Mouse (Mus musculus) spleen, adult 18-20 months (tissue): ENCODE results near the gene Impdh1.
"Not testable (repeated sequence)": the region's sequence is repeated elsewhere in the genome, so short reads cannot be mapped to it uniquely, and the experiment has no call there.

ENCODE experiments used
- DNase-seq, 2 experiments: peaks; one replicate each; pipeline ENCODE4 v3.0.0; 2022; ENCODE audit warnings: mixed read lengths in 2 of 2

Gene Impdh1

DNA sequence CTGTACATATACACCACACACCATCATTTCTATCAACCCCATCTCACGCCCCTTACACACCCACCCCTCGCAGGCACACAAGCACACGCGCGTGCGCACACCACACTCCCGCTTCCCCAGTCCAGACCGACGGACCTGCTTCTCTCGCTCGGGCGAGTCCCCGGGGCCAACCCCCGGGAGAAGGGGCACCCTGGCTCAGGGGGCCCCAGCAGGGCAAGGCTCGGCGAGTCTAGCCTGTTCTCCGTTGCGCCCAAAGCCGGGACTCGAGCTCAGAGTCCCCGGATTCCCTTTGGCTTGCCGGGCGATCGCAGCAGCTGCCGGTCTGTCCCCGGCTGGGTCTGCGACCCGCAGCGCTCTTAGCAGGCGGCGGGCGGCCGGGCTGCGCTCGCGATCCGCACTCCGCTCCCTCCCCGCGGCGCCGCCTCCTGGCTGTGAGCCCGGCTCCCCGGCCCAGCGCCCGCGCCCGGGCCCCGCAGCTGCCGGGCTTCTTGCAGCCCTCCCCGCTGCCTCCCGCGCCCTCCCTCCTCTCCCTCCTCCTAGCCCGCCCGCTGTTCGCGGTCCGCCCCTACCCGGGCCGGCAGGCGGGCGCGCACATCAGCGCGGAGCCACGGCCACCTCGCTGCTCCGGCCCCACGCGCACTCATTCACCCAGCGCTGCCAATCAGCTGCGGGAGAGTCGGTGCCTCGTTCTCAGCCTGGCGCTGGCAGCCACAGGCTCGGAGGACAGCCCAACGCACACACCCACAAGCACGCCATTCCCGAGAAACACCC lies 37.1 kb downstream of the Impdh1 start, which contains the start of gene Prrt4:
Gene Prrt4 (minus strand): TSS at position 697 of the 771 bp plus-strand sequence.
- DNase-seq: no peak

DNA sequence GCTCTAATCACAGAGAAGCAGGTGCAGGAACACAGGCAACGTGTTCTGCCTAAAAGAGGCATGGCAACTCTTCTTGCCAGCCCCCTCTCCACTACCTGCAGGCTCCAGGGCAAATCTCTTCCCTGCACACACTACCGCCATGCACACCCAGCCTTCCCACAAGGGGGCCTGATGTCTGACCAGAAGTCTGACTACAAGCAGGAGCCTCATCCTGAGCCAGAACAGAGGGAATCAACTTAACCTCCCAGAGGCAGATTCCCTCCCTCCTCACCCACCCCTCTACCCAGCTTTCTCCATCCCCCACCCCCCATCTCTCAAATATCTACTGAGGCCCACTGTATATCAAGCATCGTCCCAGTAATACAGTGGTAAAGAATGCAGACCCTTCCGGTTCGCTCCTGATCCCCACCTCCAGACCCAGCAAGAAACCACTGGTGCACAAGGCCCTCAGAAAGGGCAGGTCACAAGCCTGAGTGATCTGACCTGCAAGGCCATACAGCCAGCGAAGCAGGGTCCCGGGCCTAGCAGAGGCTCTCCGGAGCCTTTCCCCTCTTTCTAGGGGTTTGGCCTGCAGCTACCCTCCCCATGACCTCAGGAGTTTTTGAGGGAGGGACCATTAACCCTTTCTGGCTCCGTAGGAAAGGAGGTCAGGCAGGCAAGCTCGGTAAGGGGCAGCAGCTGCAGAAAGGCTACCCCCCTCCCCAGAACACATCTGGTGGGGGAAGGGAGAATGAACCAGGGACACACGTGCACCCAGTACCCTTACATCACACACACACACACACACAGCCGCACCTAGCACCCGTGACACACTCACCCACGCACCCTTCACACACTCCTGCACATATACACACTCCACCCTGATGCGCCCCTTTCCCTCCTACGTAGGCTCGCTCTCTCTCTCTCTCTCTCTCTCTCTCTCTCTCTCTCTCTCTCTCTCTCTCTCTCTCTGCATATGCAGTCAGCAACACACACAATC lies 38.0 kb downstream of the Impdh1 start:
- DNase-seq: no peak

DNA sequence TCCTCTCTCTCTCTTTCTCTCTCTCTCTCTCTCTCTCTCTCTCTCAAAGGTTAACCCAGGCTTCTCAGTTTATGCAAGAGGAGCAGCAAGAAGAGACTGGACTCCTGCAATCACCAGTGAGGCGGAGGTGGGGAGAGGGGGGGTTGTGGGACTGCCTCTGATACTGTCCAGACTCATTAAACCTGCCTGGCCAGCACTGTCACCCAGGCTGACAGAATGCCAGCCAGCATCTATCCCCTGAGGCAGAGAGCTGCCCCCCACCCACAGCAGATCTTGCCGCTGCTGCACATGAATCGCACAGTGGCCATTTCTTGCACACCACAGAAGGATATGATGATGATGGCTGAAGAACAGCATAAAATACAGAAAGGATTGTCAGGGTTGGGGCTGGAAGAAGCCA lies 41.1 kb downstream of the Impdh1 start:
- no peak for DNase-seq

DNA sequence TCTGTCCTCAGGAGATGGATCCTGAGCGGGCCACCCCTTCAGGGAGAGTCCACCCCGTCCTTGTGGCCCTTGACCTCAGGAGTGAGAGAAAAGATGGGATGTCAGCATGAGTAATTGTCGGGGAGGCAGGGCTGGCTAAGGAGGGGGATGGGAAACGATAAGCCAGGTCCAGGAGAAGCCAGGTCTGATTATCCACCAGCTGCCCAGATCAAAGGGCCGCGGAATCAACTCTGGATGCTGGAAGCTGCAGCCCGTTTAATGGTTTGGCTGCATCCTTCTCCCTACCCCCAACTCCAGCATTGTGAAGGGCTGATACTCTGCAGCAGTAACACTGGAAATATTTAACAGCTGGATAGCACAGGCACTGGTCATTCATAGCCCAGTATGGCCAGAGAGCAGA lies 41.8 kb downstream of the Impdh1 start:
- DNase-seq: no peak

DNA sequence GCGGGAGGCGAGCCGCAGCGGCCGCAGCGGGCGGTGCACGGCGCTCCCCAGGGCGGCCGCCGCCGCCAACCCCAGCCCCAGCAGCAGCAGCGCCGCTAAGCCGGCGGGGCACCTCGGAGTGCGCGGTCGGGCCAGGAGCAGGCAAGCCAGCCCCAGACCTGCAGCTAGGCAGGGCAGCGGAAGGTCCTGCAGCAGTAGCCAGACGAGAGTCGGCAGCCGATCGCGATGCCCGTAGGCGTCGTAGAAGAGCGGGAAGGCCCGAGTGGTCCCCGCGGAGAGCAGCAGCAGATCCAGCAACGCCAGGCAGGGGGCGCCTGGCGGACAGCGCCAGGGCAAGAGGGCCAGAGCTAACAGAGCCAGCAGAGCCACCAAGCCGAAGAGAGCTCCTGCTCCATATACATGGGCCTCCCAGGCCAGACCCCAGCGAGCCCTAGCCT lies 45.2 kb downstream of the Impdh1 start:
- peak; percentile 58 to 76 for DNase-seq

DNA sequence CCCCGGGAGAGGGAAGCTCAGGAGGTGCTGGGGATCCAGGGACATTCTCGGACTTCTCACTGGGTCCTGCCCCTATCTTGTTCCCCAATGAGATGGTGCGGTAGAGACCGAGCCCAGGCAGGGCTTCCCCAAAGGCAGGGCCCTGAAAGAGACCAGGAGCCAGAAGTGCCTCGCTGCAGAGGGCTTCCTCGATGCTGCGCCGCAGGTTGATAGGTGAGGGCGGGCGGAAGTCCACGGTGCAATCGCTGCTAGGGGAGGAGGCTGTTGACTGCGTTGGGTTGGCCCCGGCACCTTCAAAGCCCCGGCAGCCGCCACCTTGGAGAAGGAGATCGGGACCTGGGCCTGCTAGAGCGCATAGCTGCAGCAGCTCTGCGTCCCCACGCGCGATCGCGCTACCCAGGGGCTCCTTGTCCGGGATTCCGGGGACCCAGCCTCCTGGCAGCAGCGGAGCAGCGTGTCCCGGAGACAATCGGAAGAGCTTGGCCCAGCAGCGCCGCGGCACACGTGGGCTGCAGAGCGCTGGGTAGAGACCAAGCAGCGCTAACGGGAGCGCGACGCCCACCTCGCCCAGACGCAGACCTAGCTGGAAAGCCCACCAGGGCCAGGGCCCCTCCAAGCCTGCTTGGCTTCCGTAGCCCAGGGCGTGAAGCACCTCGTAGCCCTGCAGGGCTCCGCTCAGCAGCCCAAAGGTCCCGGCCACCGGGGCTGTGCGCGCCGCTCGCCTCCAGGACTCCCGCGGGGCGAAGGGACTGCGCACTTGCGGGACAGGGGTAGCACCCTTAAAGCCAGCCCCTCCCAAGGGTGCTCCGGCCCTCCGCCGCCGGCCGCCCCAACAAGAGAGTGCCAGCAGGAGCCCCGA lies 45.9 kb downstream of the Impdh1 start:
- peak; percentile 32 to 55 for DNase-seq

DNA sequence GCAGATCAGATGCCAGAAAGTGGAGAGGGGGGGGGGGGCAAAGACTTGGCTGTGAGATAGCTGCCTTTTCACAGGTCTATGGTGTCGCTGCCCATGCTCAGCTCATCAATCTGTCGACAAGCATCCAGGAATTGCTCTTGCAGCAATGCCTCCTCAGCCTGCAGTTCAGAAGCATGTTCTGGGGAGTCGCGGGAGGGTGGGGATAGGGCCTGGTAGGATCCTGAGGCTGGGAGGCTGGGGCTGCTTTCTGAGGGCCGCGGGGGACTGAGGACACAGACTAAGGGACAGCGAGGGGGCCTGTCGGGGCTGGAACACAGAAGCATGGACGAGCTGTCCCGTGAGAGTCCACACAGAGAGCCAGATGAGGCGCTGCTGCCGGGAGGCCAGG lies 46.5 kb downstream of the Impdh1 start:
- DNase-seq: no peak

DNA sequence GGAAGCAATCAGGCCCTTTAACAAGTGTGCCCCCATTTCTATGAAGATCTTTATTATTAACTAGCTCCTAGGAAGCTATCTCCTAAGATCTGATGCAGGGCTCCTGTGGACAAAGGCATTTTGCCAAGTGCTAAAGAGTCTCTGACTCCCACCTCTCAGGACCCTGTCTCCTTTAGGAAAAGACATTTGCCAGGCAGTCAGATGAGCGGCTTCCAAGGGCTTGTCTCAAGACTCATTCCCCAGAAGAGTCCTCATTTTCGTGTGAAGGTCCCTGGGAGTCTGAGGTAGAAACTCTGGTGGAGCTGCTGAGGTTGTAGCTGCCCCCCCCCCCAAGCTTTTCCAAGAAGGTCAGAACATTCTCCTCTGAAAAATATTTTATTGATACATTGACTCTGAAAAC lies 47.3 kb downstream of the Impdh1 start:
- no peak for DNase-seq

DNA sequence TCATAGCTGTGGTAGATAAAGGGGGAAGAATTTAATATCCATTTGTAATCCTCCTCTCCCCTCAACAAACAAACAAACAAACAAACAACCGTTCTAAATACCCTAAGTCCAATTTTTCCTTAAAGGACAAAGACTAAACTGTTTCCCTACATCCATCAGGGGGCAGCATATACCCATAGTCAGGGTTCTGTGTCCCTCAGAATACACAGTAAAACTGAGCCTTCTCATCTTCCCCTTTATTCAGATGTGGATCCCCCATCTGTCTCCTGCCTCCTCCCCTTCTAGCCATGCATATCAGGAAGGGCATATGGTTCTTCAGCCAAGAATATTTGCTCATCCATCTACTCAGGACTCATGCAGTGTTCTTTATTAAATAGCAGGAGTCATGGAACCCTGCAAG lies 50.0 kb downstream of the Impdh1 start:
- DNase-seq: peak in 1 of 2 experiments; percentile 22

DNA sequence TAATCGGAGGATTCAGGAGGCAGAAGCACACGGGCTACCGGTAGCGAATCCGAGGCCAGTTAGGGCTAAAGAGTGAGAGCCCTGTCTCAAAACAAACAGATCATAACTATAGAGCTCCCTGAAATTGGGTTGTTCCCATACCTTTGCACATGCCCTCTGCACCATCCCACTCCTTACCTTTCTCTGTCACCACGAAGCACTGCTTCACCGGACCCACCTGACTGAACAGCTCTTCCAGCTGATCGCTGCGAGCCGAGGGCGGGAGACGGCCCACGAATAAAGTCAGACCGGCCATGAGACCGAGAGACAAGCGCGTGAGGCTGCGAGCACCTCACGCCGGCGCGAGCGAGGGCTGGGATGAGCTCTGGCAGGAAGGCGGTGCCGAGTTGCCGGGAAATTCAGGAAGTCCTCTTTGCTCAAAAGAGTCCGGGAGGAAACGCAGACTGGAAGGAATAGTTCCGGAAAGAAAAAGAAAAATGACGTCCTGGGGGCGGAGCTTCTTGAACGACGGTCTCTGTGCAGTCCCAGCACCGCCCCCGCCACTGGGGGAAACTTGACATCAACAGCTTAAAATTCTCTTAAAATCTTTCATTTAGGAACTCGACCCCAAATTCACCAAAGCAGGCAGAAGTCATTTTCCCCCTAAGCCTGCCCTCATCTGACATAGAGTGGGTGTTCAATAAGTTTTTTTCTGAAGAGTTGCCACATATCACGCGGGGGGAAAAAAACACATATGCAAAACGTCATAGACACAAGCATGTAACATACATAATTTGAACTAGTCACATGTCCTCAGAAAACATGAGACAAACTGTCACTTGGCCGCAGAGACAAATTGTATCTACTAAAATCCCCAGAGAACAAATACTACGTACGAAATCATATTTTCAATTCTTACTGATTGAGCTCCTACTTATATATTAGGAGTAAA lies 51.6 kb downstream of the Impdh1 start, which contains the start of gene Rbm28:
Gene Rbm28 (minus strand): TSS at position 693 of the 931 bp plus-strand sequence.
- peak; percentile 70 to 83 for DNase-seq

DNA sequence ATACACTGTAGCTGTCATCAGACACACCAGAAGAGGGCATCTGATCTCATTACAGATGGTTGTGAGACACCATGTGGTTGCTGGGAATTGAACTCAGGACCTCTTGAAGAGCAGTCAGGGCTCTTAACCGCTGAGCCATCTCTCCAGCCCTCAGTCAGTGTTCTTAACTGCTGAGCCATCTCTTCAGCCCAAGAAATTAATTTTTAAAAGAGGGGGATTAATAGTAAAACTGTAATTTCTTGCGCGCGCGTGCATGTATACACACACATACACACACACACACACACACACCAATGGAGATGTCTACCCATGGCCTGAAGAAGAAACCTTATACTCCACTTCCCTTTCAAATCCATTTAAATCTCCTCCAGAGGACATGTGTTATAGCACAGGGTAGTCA lies 54.9 kb downstream of the Impdh1 start:
- DNase-seq: not testable (repeated sequence)

DNA sequence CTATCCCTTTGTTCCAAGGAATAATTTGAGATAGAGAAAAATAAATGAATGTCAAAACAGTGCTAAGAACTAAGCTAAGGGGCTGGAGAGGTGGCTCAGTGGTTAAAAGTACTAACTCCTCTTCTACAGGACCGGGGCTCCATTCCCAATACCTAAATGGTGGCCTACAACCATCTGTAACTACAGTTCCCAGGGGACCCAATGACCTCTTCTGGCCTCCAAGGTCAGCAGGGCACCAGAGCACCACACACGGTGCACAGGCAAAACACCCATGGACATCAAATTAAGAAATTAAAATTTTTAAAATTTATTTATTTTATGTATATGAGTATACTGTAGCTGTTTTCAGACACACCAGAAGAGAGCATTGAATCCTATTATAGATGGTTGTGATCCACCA lies 55.4 kb downstream of the Impdh1 start:
- DNase-seq: no peak

DNA sequence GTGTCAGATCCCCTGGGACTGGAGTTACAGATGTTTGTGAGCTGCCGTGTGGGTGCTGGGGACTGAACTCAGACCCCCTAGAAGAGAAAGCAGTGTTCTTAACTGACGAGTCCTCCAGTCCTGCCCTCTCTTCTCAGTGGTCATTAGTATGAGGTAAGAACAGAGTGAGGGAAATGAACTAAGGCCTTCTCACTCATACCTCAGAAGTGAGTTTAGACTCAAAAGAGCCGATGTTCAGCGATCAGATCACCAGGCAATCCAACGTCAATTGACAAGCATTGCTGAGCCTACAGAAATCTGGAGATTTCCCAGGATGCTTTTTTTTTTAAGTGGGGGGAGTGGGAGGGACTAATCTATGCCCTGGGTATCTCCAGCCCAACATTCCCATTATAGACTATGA lies 59.8 kb downstream of the Impdh1 start:
- no peak for DNase-seq
